Mouse (Mus musculus) right cerebral cortex, postnatal 4 days (tissue): ENCODE measurements around the gene Rhot1.
A peak's percentile ranks its signal among the peaks of the same experiment; 100 is the strongest.
"Not testable (repeated sequence)": the region's sequence is repeated elsewhere in the genome, so short reads cannot be mapped to it uniquely, and the experiment has no call there.

Source experiments
- DNase-seq: peaks from one replicate; pipeline ENCODE4 v3.0.0-alpha.2; 2022

The Rhot1 gene

GRCm38 (mm10) chr11:80196351-80196750 is 12.5 kb upstream of the Rhot1 start:
- DNase-seq, result no peak

GRCm38 (mm10) chr11:80199316-80199715 is 9.5 kb upstream of the Rhot1 start:
- DNase-seq, result no peak

DNA sequence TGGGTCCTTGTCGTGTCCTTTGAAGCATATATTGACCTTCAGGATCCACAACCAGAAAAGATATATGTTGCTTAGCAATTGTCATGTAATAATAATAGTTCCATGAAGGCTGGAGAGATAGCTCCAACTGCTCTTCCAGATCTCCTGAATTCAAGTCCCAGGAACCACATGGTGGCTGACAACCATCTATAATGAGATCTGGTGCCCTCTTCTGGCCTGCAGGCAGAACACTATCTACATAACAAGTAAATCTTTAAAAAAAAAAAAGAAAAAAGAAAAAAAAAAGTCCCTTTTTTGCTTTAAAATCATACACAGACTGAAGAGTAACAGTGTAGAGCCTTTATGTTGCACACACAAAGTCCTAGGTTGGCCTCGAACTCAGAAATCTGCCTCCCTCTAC is 9.0 kb upstream of the Rhot1 start:
- DNase-seq, result no peak

- no peak for DNase-seq
These were observed 8.5 kb upstream of the Rhot1 start for GRCm38 (mm10) chr11:80200326-80200725.

GRCm38 (mm10) chr11:80202296-80202695 is 6.5 kb upstream of the Rhot1 start:
- no peak for DNase-seq

- DNase-seq, result no peak
These were observed 4.8 kb upstream of the Rhot1 start for GRCm38 (mm10) chr11:80204037-80204436.

GRCm38 (mm10) chr11:80204941-80205340 is 3.9 kb upstream of the Rhot1 start:
- no peak for DNase-seq

GRCm38 (mm10) chr11:80208465-80208859 is 357 bp upstream of the Rhot1 start:
- no peak for DNase-seq

DNA sequence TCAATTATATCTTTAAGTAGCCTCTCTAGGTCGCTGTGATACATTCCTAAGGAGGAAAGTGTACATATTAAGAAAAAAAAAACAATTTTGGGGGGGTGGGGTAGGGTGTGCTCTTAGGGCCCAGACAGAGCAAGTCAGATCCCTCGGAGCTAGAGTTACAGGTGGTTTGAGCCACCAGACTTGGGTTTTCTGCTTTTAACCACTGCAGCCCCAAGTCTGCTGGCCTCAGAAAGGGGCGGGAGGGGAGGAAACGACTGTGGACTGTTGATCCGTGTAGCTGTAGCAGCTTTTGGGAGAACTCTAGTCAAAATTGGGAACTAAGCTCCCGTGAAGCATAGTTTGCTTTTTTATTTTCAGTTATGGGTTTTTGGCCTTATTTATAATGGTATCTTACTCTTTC is 1.5 kb downstream of the Rhot1 start:
- no peak for DNase-seq

- DNase-seq, result no peak
These were observed 3.5 kb downstream of the Rhot1 start for GRCm38 (mm10) chr11:80212282-80212681.

DNA sequence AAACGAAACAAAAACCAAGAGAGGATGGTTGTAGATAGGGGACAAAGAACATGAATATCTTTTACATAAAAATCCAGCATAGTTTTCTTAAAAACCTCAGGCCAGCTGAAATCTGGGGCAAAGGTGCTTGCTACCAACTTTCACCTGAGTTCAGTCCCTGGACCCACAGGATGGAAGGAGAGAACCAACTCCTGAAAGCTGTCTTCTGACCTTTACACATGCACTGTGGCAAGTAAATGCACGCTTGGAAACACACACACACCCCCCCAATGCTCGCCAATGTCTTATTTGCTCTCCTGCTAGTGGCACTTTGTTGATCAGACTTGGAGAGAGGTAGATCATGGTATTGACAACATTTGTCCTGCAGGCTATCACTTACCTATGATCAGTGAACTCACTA is 6.5 kb downstream of the Rhot1 start:
- DNase-seq, result no peak

GRCm38 (mm10) chr11:80218657-80219293 is 10.0 kb downstream of the Rhot1 start:
- DNase-seq, result no peak

- DNase-seq, result not testable (repeated sequence)
These were observed 21.2 kb downstream of the Rhot1 start for GRCm38 (mm10) chr11:80230066-80230465.

DNA sequence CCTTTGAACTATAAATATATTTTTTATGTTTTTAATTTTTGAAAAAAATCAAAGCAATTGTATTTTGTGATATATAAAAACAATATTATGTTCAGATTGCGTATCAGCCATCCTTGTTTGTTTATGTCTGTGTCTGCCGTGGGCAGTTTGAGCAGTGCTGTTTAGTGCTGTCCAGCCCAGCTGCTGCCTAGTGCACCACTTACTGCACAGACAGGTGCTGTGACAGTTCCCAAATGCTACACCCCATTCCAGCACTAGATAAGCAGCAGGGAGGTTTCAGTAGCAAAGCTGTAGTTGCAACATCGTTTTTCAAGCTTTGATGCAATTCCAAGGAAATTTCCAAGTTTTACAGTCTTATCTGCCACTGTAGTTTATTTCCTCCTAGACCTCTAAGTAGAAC is 28.5 kb downstream of the Rhot1 start:
- no peak for DNase-seq

GRCm38 (mm10) chr11:80238306-80238705 is 29.5 kb downstream of the Rhot1 start:
- DNase-seq, result no peak

DNA sequence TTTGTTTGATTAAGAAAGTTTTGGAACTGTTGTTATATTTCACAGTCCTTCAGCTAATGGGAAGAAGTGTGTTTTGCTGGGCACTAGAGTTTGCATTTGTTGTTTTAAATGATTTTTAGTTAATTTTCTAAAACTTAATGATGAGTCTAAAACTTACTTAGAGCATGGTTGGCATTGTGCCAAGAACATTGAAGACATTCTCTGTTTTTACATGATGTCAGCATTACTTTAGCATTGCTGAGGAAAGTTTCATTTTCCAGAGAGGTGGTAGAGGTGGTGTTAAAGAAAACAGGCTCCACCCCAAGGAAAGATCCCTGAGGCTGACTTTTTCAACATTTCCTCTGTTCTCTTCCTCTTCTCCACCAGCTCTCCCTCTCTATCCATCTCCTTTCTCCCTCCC is 38.2 kb downstream of the Rhot1 start:
- DNase-seq, result no peak

DNA sequence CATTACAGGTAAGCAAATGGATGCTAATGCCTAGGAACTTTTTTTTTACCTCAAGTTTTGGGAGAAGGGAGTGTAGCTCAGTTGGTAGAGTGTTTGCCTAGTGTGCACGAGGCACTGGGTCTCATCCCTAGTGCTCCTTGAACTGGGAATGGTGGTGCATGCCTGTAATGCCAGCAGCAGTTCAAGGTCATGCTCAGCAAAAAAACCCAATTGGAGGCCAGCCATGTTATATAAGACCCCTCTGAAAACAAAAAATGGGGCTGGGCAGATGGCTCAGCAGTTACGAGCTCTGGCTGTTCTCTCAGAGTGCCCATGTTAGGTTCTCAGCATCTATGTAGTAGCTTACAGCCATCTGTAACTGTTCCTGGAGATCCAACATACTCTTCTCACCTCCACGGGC is 39.7 kb downstream of the Rhot1 start:
- no peak for DNase-seq

DNA sequence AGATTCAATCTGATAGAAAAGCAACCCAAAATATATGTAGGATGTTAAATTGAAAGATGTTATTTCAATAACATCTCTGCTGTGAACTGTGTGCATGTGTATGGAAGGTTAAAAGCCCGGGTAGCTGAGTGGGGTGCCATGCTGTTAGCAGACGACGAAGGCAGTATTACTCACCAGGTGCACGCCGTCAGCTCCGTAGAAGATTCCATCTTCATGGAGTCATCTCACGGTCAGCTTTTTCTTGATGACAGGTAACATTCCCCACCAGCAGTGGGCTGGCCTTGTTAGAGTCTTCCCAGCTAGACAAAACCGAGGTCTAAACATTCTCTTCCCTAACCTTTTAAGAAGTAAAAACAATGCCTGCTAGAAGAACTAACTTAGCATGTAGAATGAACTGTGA is 55.3 kb downstream of the Rhot1 start:
- DNase-seq, result no peak

DNA sequence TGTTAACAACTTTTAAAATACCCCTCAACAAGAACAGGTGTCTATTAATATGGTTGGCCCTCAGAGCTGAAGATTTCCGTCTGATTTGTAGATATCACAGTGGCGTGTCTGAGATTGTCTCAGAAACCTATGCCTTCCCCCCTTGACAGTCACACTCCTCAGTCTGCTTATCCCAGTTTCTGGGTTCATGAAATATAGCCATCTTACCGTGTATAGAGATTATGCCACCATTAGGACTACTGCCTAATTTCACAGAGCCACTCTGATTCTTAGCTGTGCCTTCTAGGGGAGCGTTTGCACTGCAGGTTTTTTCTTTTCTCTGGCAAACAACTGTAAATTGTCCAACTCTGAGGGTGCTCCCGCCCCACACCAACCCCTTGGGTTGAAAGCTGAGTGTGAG is 62.3 kb downstream of the Rhot1 start:
- no peak for DNase-seq

DNA sequence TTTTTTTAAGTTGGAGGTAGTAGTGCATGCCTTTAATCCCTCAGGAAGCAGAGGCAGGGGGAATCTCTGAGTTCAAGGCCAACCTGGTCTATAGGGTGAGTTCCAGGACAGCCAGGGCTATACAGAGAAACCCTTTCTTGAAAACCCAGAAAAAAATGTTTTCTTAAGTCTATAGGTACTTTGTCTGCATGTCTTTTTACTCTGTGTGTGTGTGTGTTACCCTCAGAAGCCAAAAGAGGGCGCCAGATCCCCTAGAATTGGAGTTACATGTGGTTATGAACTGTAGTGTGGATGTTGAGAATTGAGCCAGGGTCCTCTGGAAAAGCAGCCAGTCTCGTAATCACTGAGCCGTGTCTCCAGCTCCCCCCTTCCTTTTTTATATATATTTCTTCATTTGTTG is 66.2 kb downstream of the Rhot1 start:
- no peak for DNase-seq

- no peak for DNase-seq
These were observed 69.2 kb downstream of the Rhot1 start for GRCm38 (mm10) chr11:80278054-80278453.

GRCm38 (mm10) chr11:80283786-80284185 is 75.0 kb downstream of the Rhot1 start:
- no peak for DNase-seq

GRCm38 (mm10) chr11:80284641-80285040 is 75.8 kb downstream of the Rhot1 start:
- no peak for DNase-seq

- peak; percentile 69 for DNase-seq
These were observed 78.3 kb downstream of the Rhot1 start for GRCm38 (mm10) chr11:80287150-80287549.

GRCm38 (mm10) chr11:80289701-80290445 is 81.1 kb downstream of the Rhot1 start:
- DNase-seq, result peak; percentile 55
